Mouse (Mus musculus) G1E (cell line): ENCODE results near the gene Lamtor4.

ENCODE experiments used
- CTCF ChIP-seq: IDR thresholded peaks from 2 replicates; pipeline ENCODE4 v1.5.1; 2012; ENCODE audit warnings: low read depth, low read length, inconsistent platforms, mixed read lengths
- POLR2AphosphoS5 ChIP-seq: IDR thresholded peaks from 2 replicates; pipeline ENCODE4 v1.6.1; 2012; ENCODE audit warnings: low read depth, low read length, inconsistent platforms; ENCODE audit not compliant: insufficient replicate concordance

- TF ChIP-seq POLR2AphosphoS5: no peak
- no peak for TF ChIP-seq CTCF
These were observed 6.7 kb downstream of the Lamtor4 start for GRCm38 (mm10) chr5:138262001-138262400.
